Mouse (Mus musculus) bone marrow macrophage, adult 2 months (primary cell): ENCODE data around the gene Tuba1b. TPM values are rescaled to one million over a fixed set of nuclear protein-coding genes. Genes with fewer than 3 reads are reported as not detected.
"Not testable (repeated sequence)": the region's sequence is repeated elsewhere in the genome, so short reads cannot be mapped to it uniquely, and the experiment has no call there.

ENCODE experiments used
- H3K27ac ChIP-seq: 2 replicates; pipeline ENCODE4 v1.5.1; 2012; ENCODE audit warnings: low read depth, low read length; ENCODE audit not compliant: insufficient read depth
- H3K4me1 ChIP-seq: 2 replicates; pipeline ENCODE4 v1.6.1; 2012; ENCODE audit warnings: low read length; ENCODE audit not compliant: control insufficient read depth, insufficient read depth
- H3K4me3 ChIP-seq: 2 replicates; pipeline ENCODE4 v1.5.1; 2012; ENCODE audit warnings: mild to moderate bottlenecking, low read length, moderate library complexity; ENCODE audit not compliant: insufficient read depth
- CTCF ChIP-seq: IDR thresholded peaks from 2 replicates; pipeline ENCODE4 v1.5.1; 2012; ENCODE audit warnings: low read depth, mild to moderate bottlenecking, low read length, moderate library complexity
- POLR2A ChIP-seq: IDR thresholded peaks from 2 replicates; pipeline ENCODE4 v1.6.1; 2012; ENCODE audit warnings: mild to moderate bottlenecking, low read depth, low read length, borderline replicate concordance
- polyA plus RNA-seq: library from polyadenylated mRNA; stranded (reverse); fragments of >200 nt; gene quantifications from 2 replicates; pipeline ENCODE4 v1.2.4, GENCODE M21; 2012; ENCODE audit not compliant: missing spikeins, insufficient read depth, insufficient read length

Gene Tuba1b
- polyA plus RNA-seq, 1 experiment: 1,013 TPM

- H3K27ac ChIP-seq: peak within 1 kb of the TSS; percentile 67
- H3K4me3 ChIP-seq: peak within 1 kb of the TSS; percentile 88
- peaks cover 19% of the 10 kb centered on the region for H3K4me1 ChIP-seq
- TF ChIP-seq CTCF: no peak
- TF ChIP-seq POLR2A: no peak
Measured at GRCm38 (mm10) chr15:98953401-98954356, 19.3 kb upstream of the Tuba1b start, which contains the start of the genes Gm49450 and Tuba1a. Gene Gm49450 (minus strand): TSS chr15:98953551. Gene Tuba1a (minus strand): TSS chr15:98953703.

GRCm38 (mm10) chr15:98952751-98953400 lies 18.5 kb upstream of the Tuba1b start:
- TF ChIP-seq CTCF: no peak
- TF ChIP-seq POLR2A: no peak
- H3K4me3 ChIP-seq: peak overlapping the region; percentile 88
- peaks cover 21% of the 10 kb centered on the region for H3K4me1 ChIP-seq
- peak overlapping the region; percentile 67 for H3K27ac ChIP-seq

- Histone ChIP-seq H3K4me3 (peak overlapping the region; percentile 33), H3K4me1 (peaks cover 15% of the 10 kb centered on the region), H3K27ac (no peak overlapping the region)
- no peak for TF ChIP-seq CTCF
- TF ChIP-seq POLR2A: no peak
Measured at GRCm38 (mm10) chr15:98952063-98952455, 17.7 kb upstream of the Tuba1b start.

- H3K4me3 ChIP-seq: peak overlapping the region; percentile 33; the same call in 1 of the 2 replicates
- not testable (repeated sequence) for H3K27ac ChIP-seq, H3K4me1 ChIP-seq
Measured at GRCm38 (mm10) chr15:98951122-98952062, 17.0 kb upstream of the Tuba1b start.

- TF ChIP-seq CTCF (no peak), POLR2A (no peak)
- peaks cover 9% of the 10 kb centered on the region for H3K4me1 ChIP-seq
Measured at GRCm38 (mm10) chr15:98949607-98949892, 15.2 kb upstream of the Tuba1b start.

GRCm38 (mm10) chr15:98948857-98949606 lies 14.7 kb upstream of the Tuba1b start:
- Histone ChIP-seq H3K4me3 (no peak overlapping the region), H3K27ac (no peak overlapping the region), H3K4me1 (peaks cover 9% of the 10 kb centered on the region)
- no peak for TF ChIP-seq POLR2A
- no peak for TF ChIP-seq CTCF

More at GRCm38 (mm10) chr15:98949607-98949892, 15.2 kb upstream of the Tuba1b start:
- H3K27ac ChIP-seq: no peak overlapping the region
- no peak overlapping the region for H3K4me3 ChIP-seq

GRCm38 (mm10) chr15:98948382-98948781 lies 14.0 kb upstream of the Tuba1b start:
- TF ChIP-seq CTCF (no peak), POLR2A (no peak)
- no peak overlapping the region for H3K27ac ChIP-seq
- no peak overlapping the region for H3K4me3 ChIP-seq
- H3K4me1 ChIP-seq: peaks cover 9% of the 10 kb centered on the region

GRCm38 (mm10) chr15:98947884-98948283 lies 13.5 kb upstream of the Tuba1b start:
- no peak for TF ChIP-seq CTCF
- TF ChIP-seq POLR2A: no peak
- peaks cover 9% of the 10 kb centered on the region for H3K4me1 ChIP-seq
- no peak overlapping the region for H3K27ac ChIP-seq
- H3K4me3 ChIP-seq: no peak overlapping the region

- TF ChIP-seq POLR2A: no peak
- TF ChIP-seq CTCF: no peak
- no peak overlapping the region for H3K27ac ChIP-seq
- 0 out of 2 replicates have a peak, but pooled peaks cover 2% of the 10 kb centered on the region for H3K4me1 ChIP-seq
- no peak overlapping the region for H3K4me3 ChIP-seq
Measured at GRCm38 (mm10) chr15:98943133-98943532, 8.8 kb upstream of the Tuba1b start.
